Mouse (Mus musculus): Measurements from ENCODE around the gene Pi16. TPM values are rescaled to one million over a fixed set of nuclear protein-coding genes. Genes with fewer than 3 reads are reported as not detected.

The Pi16 gene
- polyA plus RNA-seq, 1 experiment, result 0.55 TPM

- Histone ChIP-seq H3K79me3 (ENCODE audit: low read depth) (no peaks in the 10 kb centered on the region), H3K4me3 (ENCODE audit: insufficient read depth, poor library complexity, severe bottlenecking) (no peak overlapping the region), H3K36me3 (ENCODE audit: control insufficient read depth, insufficient read depth) (no peaks in the 10 kb centered on the region), H3K79me2 (ENCODE audit: control insufficient read depth, insufficient read depth) (no peaks in the 10 kb centered on the region), H3ac (ENCODE audit: control insufficient read depth, insufficient read length, low read depth) (no peak overlapping the region), H3K27me3 (ENCODE audit: control insufficient read depth, insufficient read depth, insufficient read length) (no peaks in the 10 kb centered on the region)
- no peak for TF ChIP-seq CTCF (IDR thresholded peaks at IDR 0.05; ENCODE audit: control insufficient read depth, insufficient read depth, insufficient read length)
- no peak for TF ChIP-seq CEBPB (IDR thresholded peaks at IDR 0.05; ENCODE audit: low read depth)
- TF ChIP-seq FOSL1 (IDR thresholded peaks at IDR 0.05; ENCODE audit: insufficient read depth, low read length, poor library complexity, severe bottlenecking), result no peak
- TF ChIP-seq USF1 (IDR thresholded peaks at IDR 0.05; ENCODE audit: low read depth), result no peak
- TF ChIP-seq MAX (IDR thresholded peaks at IDR 0.05), result no peak
- no peak for TF ChIP-seq MYOG (IDR thresholded peaks at IDR 0.05; ENCODE audit: control insufficient read depth, extremely low read depth, insufficient read length)
- TF ChIP-seq MYOD1 (IDR thresholded peaks at IDR 0.05; ENCODE audit: control insufficient read depth, insufficient read length, low read depth), result no peak
These were observed 51.2 kb downstream of the Pi16 start for GRCm38 (mm10) chr17:29368726-29369125.

GRCm38 (mm10) chr17:29370984-29371723, 53.7 kb downstream of the Pi16 start:
- no peaks in the 10 kb centered on the region for H3K79me3 ChIP-seq (ENCODE audit: low read depth)
- peak; percentile 24 for TF ChIP-seq MAX (IDR thresholded peaks at IDR 0.05)
- TF ChIP-seq CTCF (IDR thresholded peaks at IDR 0.05; ENCODE audit: control insufficient read depth, insufficient read depth, insufficient read length), result peak; percentile 96
- TF ChIP-seq FOSL1 (IDR thresholded peaks at IDR 0.05; ENCODE audit: insufficient read depth, low read length, poor library complexity, severe bottlenecking), result no peak
- no peak overlapping the region for H3ac ChIP-seq (ENCODE audit: control insufficient read depth, insufficient read length, low read depth)
- no peaks in the 10 kb centered on the region for H3K27me3 ChIP-seq (ENCODE audit: control insufficient read depth, insufficient read depth, insufficient read length)
- H3K36me3 ChIP-seq (ENCODE audit: control insufficient read depth, insufficient read depth), result no peaks in the 10 kb centered on the region
- H3K79me2 ChIP-seq (ENCODE audit: control insufficient read depth, insufficient read depth), result no peaks in the 10 kb centered on the region
- H3K4me3 ChIP-seq (ENCODE audit: insufficient read depth, poor library complexity, severe bottlenecking), result no peak overlapping the region

- H3K27me3 ChIP-seq (ENCODE audit: control insufficient read depth, insufficient read depth, insufficient read length), result peaks cover 4% of the 10 kb centered on the region
- no peaks in the 10 kb centered on the region for H3K36me3 ChIP-seq (ENCODE audit: control insufficient read depth, insufficient read depth)
- H3K79me2 ChIP-seq (ENCODE audit: control insufficient read depth, insufficient read depth), result no peaks in the 10 kb centered on the region
- no peaks in the 10 kb centered on the region for H3K79me3 ChIP-seq (ENCODE audit: low read depth)
- no peak for TF ChIP-seq MAX (IDR thresholded peaks at IDR 0.05)
- no peak for TF ChIP-seq MYOG (IDR thresholded peaks at IDR 0.05; ENCODE audit: control insufficient read depth, extremely low read depth, insufficient read length)
- TF ChIP-seq MYOD1 (IDR thresholded peaks at IDR 0.05; ENCODE audit: control insufficient read depth, insufficient read length, low read depth), result no peak
- TF ChIP-seq CEBPB (IDR thresholded peaks at IDR 0.05; ENCODE audit: low read depth), result no peak
- no peak overlapping the region for H3K4me3 ChIP-seq (ENCODE audit: insufficient read depth, poor library complexity, severe bottlenecking)
- no peak overlapping the region for H3ac ChIP-seq (ENCODE audit: control insufficient read depth, insufficient read length, low read depth)
These were observed 58.4 kb downstream of the Pi16 start for GRCm38 (mm10) chr17:29375871-29376270.

GRCm38 (mm10) chr17:29378056-29378455, 60.6 kb downstream of the Pi16 start:
- TF ChIP-seq USF1 (IDR thresholded peaks at IDR 0.05; ENCODE audit: low read depth) (no peak), MYOD1 (IDR thresholded peaks at IDR 0.05; ENCODE audit: control insufficient read depth, insufficient read length, low read depth) (no peak), FOSL1 (IDR thresholded peaks at IDR 0.05; ENCODE audit: insufficient read depth, low read length, poor library complexity, severe bottlenecking) (no peak), MAX (IDR thresholded peaks at IDR 0.05) (no peak), CEBPB (IDR thresholded peaks at IDR 0.05; ENCODE audit: low read depth) (no peak), CTCF (IDR thresholded peaks at IDR 0.05; ENCODE audit: control insufficient read depth, insufficient read depth, insufficient read length) (no peak), MYOG (IDR thresholded peaks at IDR 0.05; ENCODE audit: control insufficient read depth, extremely low read depth, insufficient read length) (no peak)
- peaks cover 4% of the 10 kb centered on the region for H3K27me3 ChIP-seq (ENCODE audit: control insufficient read depth, insufficient read depth, insufficient read length)
- no peaks in the 10 kb centered on the region for H3K79me3 ChIP-seq (ENCODE audit: low read depth)
- no peaks in the 10 kb centered on the region for H3K36me3 ChIP-seq (ENCODE audit: control insufficient read depth, insufficient read depth)
- H3K79me2 ChIP-seq (ENCODE audit: control insufficient read depth, insufficient read depth), result no peaks in the 10 kb centered on the region
- no peak overlapping the region for H3ac ChIP-seq (ENCODE audit: control insufficient read depth, insufficient read length, low read depth)
- no peak overlapping the region for H3K4me3 ChIP-seq (ENCODE audit: insufficient read depth, poor library complexity, severe bottlenecking)

Other genes starting within 250 kb of the Pi16 start
- gene Cdkn1a, start 226.7 kb upstream of the Pi16 start, polyA plus RNA-seq (2012; fragmentation: generic; extraction: Trizol), result 236 TPM
- gene Rab44, start 203.5 kb upstream of the Pi16 start, polyA plus RNA-seq (2012; fragmentation: generic; extraction: Trizol), result 0.06 TPM
- gene Cpne5, start 79.5 kb upstream of the Pi16 start, polyA plus RNA-seq (2012; fragmentation: generic; extraction: Trizol), result 0.16 TPM
- 77.7 TPM for gene Ppil1, start 53.5 kb upstream of the Pi16 start, polyA plus RNA-seq (2012; fragmentation: generic; extraction: Trizol)
- gene BC004004, start 48.9 kb upstream of the Pi16 start, polyA plus RNA-seq (2012; fragmentation: generic; extraction: Trizol), result 59.4 TPM
- gene Mtch1, start 30.3 kb downstream of the Pi16 start, polyA plus RNA-seq (2012; fragmentation: generic; extraction: Trizol), result 464 TPM
- gene Fgd2, start 43.2 kb downstream of the Pi16 start, polyA plus RNA-seq (2012; fragmentation: generic; extraction: Trizol), result 0.19 TPM
- gene Pim1, start 173.1 kb downstream of the Pi16 start, polyA plus RNA-seq (2012; fragmentation: generic; extraction: Trizol), result 4.8 TPM
- gene Gm17657, start 232.0 kb downstream of the Pi16 start, polyA plus RNA-seq (2012; fragmentation: generic; extraction: Trizol), result not detected
- 7.9 TPM for gene Tbc1d22b, start 232.1 kb downstream of the Pi16 start, polyA plus RNA-seq (2012; fragmentation: generic; extraction: Trizol)
- gene Tmem217, start 234.7 kb downstream of the Pi16 start, polyA plus RNA-seq (2012; fragmentation: generic; extraction: Trizol), result not detected